Mouse (Mus musculus): ENCODE measurements around the gene Cpne2. TPM values are rescaled to one million over a fixed set of nuclear protein-coding genes. Genes with fewer than 3 reads are reported as not detected.

Gene Cpne2
- polyA plus RNA-seq, 1 experiment from 2014 or later = 7.6 TPM

GRCm38 (mm10) chr8:94561256-94561655 lies 28.5 kb downstream of the Cpne2 start:
- no peaks in the 10 kb centered on the region for H3K27me3 ChIP-seq (ENCODE audit: control insufficient read depth, insufficient read depth, low read length)
- no peak overlapping the region for H3K4me3 ChIP-seq (ENCODE audit: low read depth, low read length)
- H3K4me1 ChIP-seq (ENCODE audit: control insufficient read depth, insufficient read depth, low read length) = no peaks in the 10 kb centered on the region
- H3K4me2 ChIP-seq = no peak overlapping the region
- WGBS (ENCODE audit: insufficient replicate concordance) = 68% methylated on average over 5 of the region's 5 CpGs
- no peak overlapping the region for H3K9ac ChIP-seq (ENCODE audit: low read depth, low read length)
- no peaks in the 10 kb centered on the region for H3K9me3 ChIP-seq (replicated peaks; ENCODE audit: control insufficient read depth, low read length)
- no peak for ATAC-seq (replicated peaks; ENCODE audit: insufficient number of reproducible peaks, low FRiP score, low TSS enrichment)
- H3K36me3 ChIP-seq (ENCODE audit: control insufficient read depth, insufficient read depth, low read length) = no peaks in the 10 kb centered on the region
- H3K27ac ChIP-seq (ENCODE audit: low read depth, low read length) = no peak overlapping the region

GRCm38 (mm10) chr8:94564421-94564820 lies 31.6 kb downstream of the Cpne2 start:
- H3K4me3 ChIP-seq (ENCODE audit: low read depth, low read length) = no peak overlapping the region
- no peak overlapping the region for H3K27ac ChIP-seq (ENCODE audit: low read depth, low read length)
- H3K27me3 ChIP-seq (ENCODE audit: control insufficient read depth, insufficient read depth, low read length) = no peaks in the 10 kb centered on the region
- no peaks in the 10 kb centered on the region for H3K36me3 ChIP-seq (ENCODE audit: control insufficient read depth, insufficient read depth, low read length)
- ATAC-seq (replicated peaks; ENCODE audit: insufficient number of reproducible peaks, low FRiP score, low TSS enrichment) = no peak
- H3K4me2 ChIP-seq = no peak overlapping the region
- no peaks in the 10 kb centered on the region for H3K9me3 ChIP-seq (replicated peaks; ENCODE audit: control insufficient read depth, low read length)
- no peaks in the 10 kb centered on the region for H3K4me1 ChIP-seq (ENCODE audit: control insufficient read depth, insufficient read depth, low read length)
- H3K9ac ChIP-seq (ENCODE audit: low read depth, low read length) = no peak overlapping the region

DNA sequence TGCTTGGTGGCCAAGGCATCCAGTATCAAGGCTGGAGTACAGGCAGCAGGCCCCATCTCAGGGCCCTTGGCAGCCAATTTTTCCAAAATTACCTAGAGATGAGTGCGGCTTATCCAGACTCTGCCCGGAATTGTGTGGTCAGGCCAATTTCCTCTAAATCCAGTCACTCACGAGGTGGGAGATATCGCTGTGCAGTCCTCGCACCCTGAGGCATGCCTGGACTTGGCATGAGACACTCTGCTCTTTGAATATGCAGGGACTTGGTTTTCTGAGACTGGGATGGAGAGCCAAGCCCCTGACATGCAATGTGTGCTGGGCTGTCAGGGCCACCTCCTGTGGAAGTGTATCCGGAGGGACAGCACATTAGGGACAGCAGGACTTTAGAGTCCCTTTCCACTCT lies 33.2 kb downstream of the Cpne2 start:
- Histone ChIP-seq H3K4me2 (no peak overlapping the region), H3K36me3 (ENCODE audit: control insufficient read depth, insufficient read depth, low read length) (no peaks in the 10 kb centered on the region), H3K4me1 (ENCODE audit: control insufficient read depth, insufficient read depth, low read length) (no peaks in the 10 kb centered on the region), H3K27ac (ENCODE audit: low read depth, low read length) (no peak overlapping the region), H3K9me3 (replicated peaks; ENCODE audit: control insufficient read depth, low read length) (no peaks in the 10 kb centered on the region), H3K4me3 (ENCODE audit: low read depth, low read length) (no peak overlapping the region), H3K9ac (ENCODE audit: low read depth, low read length) (no peak overlapping the region), H3K27me3 (ENCODE audit: control insufficient read depth, insufficient read depth, low read length) (no peaks in the 10 kb centered on the region)
- no peak for ATAC-seq (replicated peaks; ENCODE audit: insufficient number of reproducible peaks, low FRiP score, low TSS enrichment)
- 71% methylated on average over 6 of the region's 6 CpGs for WGBS (ENCODE audit: insufficient replicate concordance)

DNA sequence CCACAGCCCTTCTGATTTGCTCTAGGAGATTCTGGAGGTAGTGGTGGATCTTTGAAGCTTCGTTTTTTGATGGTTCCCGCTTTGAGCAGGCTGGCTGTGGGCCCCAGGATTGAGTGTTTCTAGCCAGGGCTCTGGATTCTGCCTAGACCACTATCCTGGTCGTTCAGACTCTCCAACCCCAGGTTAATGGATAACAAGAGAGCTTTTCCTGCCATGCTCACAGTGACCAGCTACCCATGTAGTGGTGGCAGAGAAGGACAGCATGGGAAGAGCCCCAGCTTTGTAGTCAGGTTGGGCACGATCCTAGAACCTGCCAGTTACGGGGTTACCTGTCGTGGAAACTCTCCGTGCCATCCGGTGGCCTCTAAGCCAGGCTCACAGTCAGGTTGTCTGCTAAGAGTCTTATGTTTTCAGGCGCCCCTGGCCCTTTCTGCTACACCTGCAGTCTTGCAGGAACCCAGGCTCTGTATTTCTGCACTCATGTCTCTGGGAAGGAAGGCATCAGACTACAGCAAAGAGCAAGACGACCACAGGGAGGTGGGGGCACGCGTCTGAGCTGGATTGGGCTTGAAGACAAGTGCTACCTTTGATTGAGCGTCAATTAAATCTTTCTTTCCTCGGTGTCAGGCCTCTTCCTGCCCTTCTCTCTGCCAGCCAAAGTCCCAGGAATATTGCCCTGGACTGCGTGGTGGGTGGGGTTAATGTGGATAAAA lies 33.8 kb downstream of the Cpne2 start:
- H3K4me2 ChIP-seq = no peak overlapping the region
- no peaks in the 10 kb centered on the region for H3K27me3 ChIP-seq (ENCODE audit: control insufficient read depth, insufficient read depth, low read length)
- H3K4me1 ChIP-seq (ENCODE audit: control insufficient read depth, insufficient read depth, low read length) = no peaks in the 10 kb centered on the region
- no peak for ATAC-seq (replicated peaks; ENCODE audit: insufficient number of reproducible peaks, low FRiP score, low TSS enrichment)
- no peaks in the 10 kb centered on the region for H3K36me3 ChIP-seq (ENCODE audit: control insufficient read depth, insufficient read depth, low read length)
- no peak overlapping the region for H3K27ac ChIP-seq (ENCODE audit: low read depth, low read length)
- 70% methylated on average over 15 of the region's 15 CpGs for WGBS (ENCODE audit: insufficient replicate concordance)
- H3K4me3 ChIP-seq (ENCODE audit: low read depth, low read length) = no peak overlapping the region
- no peaks in the 10 kb centered on the region for H3K9me3 ChIP-seq (replicated peaks; ENCODE audit: control insufficient read depth, low read length)
- no peak overlapping the region for H3K9ac ChIP-seq (ENCODE audit: low read depth, low read length)

DNA sequence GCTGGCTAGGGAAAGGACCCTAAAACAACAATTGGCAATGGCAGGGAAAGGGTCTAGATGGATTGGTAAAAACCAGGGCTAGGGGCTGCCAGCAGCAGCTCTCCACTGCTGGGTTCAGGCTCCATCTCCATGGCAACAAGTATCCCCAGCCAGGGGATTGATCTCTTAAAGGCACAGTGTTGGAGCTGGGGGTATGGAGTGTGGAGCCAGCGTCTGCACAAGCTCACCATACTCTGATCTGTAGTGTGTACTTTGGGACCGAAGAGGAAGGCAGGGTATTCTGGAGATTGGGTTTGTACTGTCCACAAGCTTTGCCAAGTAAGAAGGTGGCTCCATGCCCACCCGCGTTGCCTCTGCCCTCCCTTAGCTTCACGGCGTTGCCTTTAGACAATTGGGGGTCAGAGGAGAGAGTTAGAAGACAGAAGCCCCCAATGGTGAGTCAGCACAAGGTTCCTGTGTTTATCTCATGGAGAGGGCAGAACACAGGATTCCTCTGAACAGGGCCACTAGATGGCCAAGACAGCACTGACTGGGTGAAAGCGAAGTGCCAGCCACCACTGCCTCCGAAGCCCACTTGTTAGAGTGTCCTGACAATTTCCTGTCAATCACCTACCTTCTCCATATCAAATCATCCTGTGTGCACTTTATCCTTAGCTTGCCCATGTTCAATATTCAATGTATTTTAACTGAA lies 34.5 kb downstream of the Cpne2 start:
- Histone ChIP-seq H3K36me3 (ENCODE audit: control insufficient read depth, insufficient read depth, low read length) (no peaks in the 10 kb centered on the region), H3K4me1 (ENCODE audit: control insufficient read depth, insufficient read depth, low read length) (no peaks in the 10 kb centered on the region), H3K9ac (ENCODE audit: low read depth, low read length) (no peak overlapping the region), H3K9me3 (replicated peaks; ENCODE audit: control insufficient read depth, low read length) (no peaks in the 10 kb centered on the region), H3K4me3 (ENCODE audit: low read depth, low read length) (no peak overlapping the region), H3K27ac (ENCODE audit: low read depth, low read length) (no peak overlapping the region), H3K4me2 (no peak overlapping the region), H3K27me3 (ENCODE audit: control insufficient read depth, insufficient read depth, low read length) (no peaks in the 10 kb centered on the region)
- ATAC-seq (replicated peaks; ENCODE audit: insufficient number of reproducible peaks, low FRiP score, low TSS enrichment) = no peak
- WGBS (ENCODE audit: insufficient replicate concordance) = 73% methylated on average over 8 of the region's 8 CpGs

DNA sequence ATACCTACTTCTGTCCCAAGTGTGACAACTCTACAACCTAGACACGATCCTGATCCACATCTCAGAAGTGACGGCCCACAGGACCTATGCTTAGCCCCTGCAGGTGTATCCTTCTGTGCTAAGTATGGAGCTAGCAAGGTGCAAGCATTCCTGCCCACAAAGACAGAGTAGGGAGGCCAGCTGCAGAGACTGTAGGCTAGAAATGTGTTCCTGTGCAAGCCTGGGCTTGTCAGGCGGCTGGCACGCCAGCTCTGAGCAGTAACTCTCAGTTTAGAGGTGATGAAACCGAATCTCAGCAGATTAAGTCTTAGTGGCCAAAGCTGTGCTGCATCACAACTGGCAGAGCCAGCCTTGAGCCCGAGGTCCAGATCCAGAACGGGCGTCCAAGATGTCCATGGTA lies 35.3 kb downstream of the Cpne2 start:
- ATAC-seq (replicated peaks; ENCODE audit: insufficient number of reproducible peaks, low FRiP score, low TSS enrichment) = no peak
- WGBS (ENCODE audit: insufficient replicate concordance) = 82% methylated on average over 8 of the region's 8 CpGs
- Histone ChIP-seq H3K27ac (ENCODE audit: low read depth, low read length) (no peak overlapping the region), H3K27me3 (ENCODE audit: control insufficient read depth, insufficient read depth, low read length) (no peaks in the 10 kb centered on the region), H3K4me2 (no peak overlapping the region), H3K4me3 (ENCODE audit: low read depth, low read length) (no peak overlapping the region), H3K9ac (ENCODE audit: low read depth, low read length) (no peak overlapping the region), H3K4me1 (ENCODE audit: control insufficient read depth, insufficient read depth, low read length) (no peaks in the 10 kb centered on the region), H3K9me3 (replicated peaks; ENCODE audit: control insufficient read depth, low read length) (no peaks in the 10 kb centered on the region), H3K36me3 (ENCODE audit: control insufficient read depth, insufficient read depth, low read length) (no peaks in the 10 kb centered on the region)

GRCm38 (mm10) chr8:94569419-94569818 lies 36.6 kb downstream of the Cpne2 start:
- no peak overlapping the region for H3K4me3 ChIP-seq (ENCODE audit: low read depth, low read length)
- H3K36me3 ChIP-seq (ENCODE audit: control insufficient read depth, insufficient read depth, low read length) = peaks cover 5% of the 10 kb centered on the region
- no peak overlapping the region for H3K9ac ChIP-seq (ENCODE audit: low read depth, low read length)
- no peaks in the 10 kb centered on the region for H3K27me3 ChIP-seq (ENCODE audit: control insufficient read depth, insufficient read depth, low read length)
- ATAC-seq (replicated peaks; ENCODE audit: insufficient number of reproducible peaks, low FRiP score, low TSS enrichment) = no peak
- 68% methylated on average over 1 of the region's 1 CpGs for WGBS (ENCODE audit: insufficient replicate concordance)
- H3K4me2 ChIP-seq = no peak overlapping the region
- H3K4me1 ChIP-seq (ENCODE audit: control insufficient read depth, insufficient read depth, low read length) = no peaks in the 10 kb centered on the region
- H3K9me3 ChIP-seq (replicated peaks; ENCODE audit: control insufficient read depth, low read length) = no peaks in the 10 kb centered on the region
- no peak overlapping the region for H3K27ac ChIP-seq (ENCODE audit: low read depth, low read length)

- H3K9ac ChIP-seq (ENCODE audit: low read depth, low read length) = no peak overlapping the region
- H3K4me3 ChIP-seq (ENCODE audit: low read depth, low read length) = no peak overlapping the region
- no peak overlapping the region for H3K4me2 ChIP-seq
- no peaks in the 10 kb centered on the region for H3K9me3 ChIP-seq (replicated peaks; ENCODE audit: control insufficient read depth, low read length)
- peaks cover 20% of the 10 kb centered on the region for H3K36me3 ChIP-seq (ENCODE audit: control insufficient read depth, insufficient read depth, low read length)
- ATAC-seq (replicated peaks; ENCODE audit: insufficient number of reproducible peaks, low FRiP score, low TSS enrichment) = no peak
- H3K27me3 ChIP-seq (ENCODE audit: control insufficient read depth, insufficient read depth, low read length) = no peaks in the 10 kb centered on the region
- no peaks in the 10 kb centered on the region for H3K4me1 ChIP-seq (ENCODE audit: control insufficient read depth, insufficient read depth, low read length)
- H3K27ac ChIP-seq (ENCODE audit: low read depth, low read length) = no peak overlapping the region
- WGBS (ENCODE audit: insufficient replicate concordance) = 78% methylated on average over 2 of the region's 2 CpGs
Observed at GRCm38 (mm10) chr8:94571896-94572295, 39.1 kb downstream of the Cpne2 start.

Data from heart, embryonic 11.5 days (tissue).